Mouse (Mus musculus) cortical plate, adult 2 months (tissue): ENCODE measurements around the gene Nsd2.
"Not testable (repeated sequence)": the region's sequence is repeated elsewhere in the genome, so short reads cannot be mapped to it uniquely, and the experiment has no call there.

Source experiments
- CTCF ChIP-seq: fragments of 200-500 bp; IDR thresholded peaks from 2 replicates; pipeline ENCODE4 v1.5.1; 2011; ENCODE audit warnings: mild to moderate bottlenecking, control low read depth, low read length; ENCODE audit not compliant: insufficient read depth; ENCODE audit errors: extremely low read depth
- POLR2A ChIP-seq: fragments of 200-500 bp; IDR thresholded peaks from 2 replicates; pipeline ENCODE4 v1.6.1; 2011; ENCODE audit warnings: mild to moderate bottlenecking, low read length, control low read depth; ENCODE audit not compliant: insufficient read depth; ENCODE audit errors: extremely low read depth

DNA sequence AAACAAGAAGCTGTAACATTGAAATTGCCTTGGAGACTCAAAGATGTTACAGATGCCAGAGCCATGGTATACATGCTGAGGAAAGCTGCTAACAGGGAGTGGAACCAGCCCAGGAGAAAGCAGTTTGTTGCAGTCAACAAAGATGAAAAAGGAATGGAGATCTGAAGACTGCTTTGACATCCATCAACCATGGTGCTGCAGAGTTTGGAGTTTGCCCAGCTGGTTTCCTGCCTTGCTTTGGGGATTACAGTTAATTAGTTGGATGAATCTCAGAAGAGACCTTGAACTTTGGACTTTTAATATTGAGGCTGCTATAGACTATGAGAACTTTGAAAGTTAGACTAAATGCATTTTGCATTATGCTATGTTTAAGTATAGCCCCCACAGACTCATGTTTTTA, 94.5 kb downstream of the Nsd2 start:
- TF ChIP-seq CTCF, POLR2A: not testable (repeated sequence)
